Mouse (Mus musculus) forebrain, postnatal 0 days (tissue): ENCODE measurements at regions not wholly inside any gene's neighbourhood (a gene's known extent, or its start where the extent isn't known, plus 50 kb on each side); places are given as distances from the start of the nearest gene placed in this dataset.

Experiments
- ATAC-seq: fragments of 200-750 bp; cut with Nextera tagmentation; 2 replicates; pipeline ENCODE4 v1.8.0; 2017; ENCODE audit warnings: mild to moderate bottlenecking, moderate library complexity
- DNase-seq: peaks from one replicate; pipeline ENCODE4 v3.0.0-alpha.2; 2015
- H3K27ac ChIP-seq: fragments of 300-500 bp; sonication (generic); 2 replicates; pipeline ENCODE4 v1.5.1; 2014; ENCODE audit warnings: low read depth, mild to moderate bottlenecking, antibody characterized with exemption, low read length, moderate library complexity, mixed read lengths
- H3K27me3 ChIP-seq: fragments of 300-500 bp; sonication (generic); 2 replicates; pipeline ENCODE4 v1.6.1; 2014; ENCODE audit warnings: mild to moderate bottlenecking, low read length, mixed read lengths; ENCODE audit not compliant: insufficient read depth
- H3K36me3 ChIP-seq: fragments of 300-500 bp; sonication (generic); 2 replicates; pipeline ENCODE4 v1.6.1; 2014; ENCODE audit warnings: mild to moderate bottlenecking, moderate library complexity; ENCODE audit not compliant: insufficient read depth
- H3K4me1 ChIP-seq: fragments of 300-500 bp; sonication (generic); 2 replicates; pipeline ENCODE4 v1.6.1; 2014; ENCODE audit warnings: antibody characterized with exemption; ENCODE audit not compliant: insufficient read depth
- H3K4me2 ChIP-seq: fragments of 300-500 bp; sonication (generic); 2 replicates; pipeline ENCODE4 v1.6.1; 2014; ENCODE audit warnings: low read depth, mild to moderate bottlenecking, moderate library complexity
- H3K4me3 ChIP-seq: fragments of 300-500 bp; sonication (generic); 2 replicates; pipeline ENCODE4 v1.5.1; 2014; ENCODE audit warnings: low read depth, low read length, mixed read lengths
- H3K9ac ChIP-seq: fragments of 300-500 bp; sonication (generic); 2 replicates; pipeline ENCODE4 v1.6.1; 2014; ENCODE audit warnings: mild to moderate bottlenecking
- H3K9me3 ChIP-seq: fragments of 300-500 bp; sonication (generic); 2 replicates; pipeline ENCODE4 v1.6.1; 2016; ENCODE audit warnings: low read length
- CTCF ChIP-seq: sonication (generic); IDR thresholded peaks from 2 replicates; pipeline ENCODE4 v1.5.1; 2016; ENCODE audit warnings: antibody characterized with exemption, control low read depth, low read depth
- WGBS: fragments of 180-500 bp; shearing (Covaris S2); extraction: QIAGEN DNeasy Blood & Tissue Kit; methylation state at CpG from one replicate; pipeline ENCODE4 v1.1.7; 2014; 5-methylcytosine and 5-hydroxymethylcytosine counted together
- microRNA-seq, 2 experiments: library from miRNA; unstranded; fragments of <30 nt; microRNA quantifications; one replicate each; pipeline ENCODE4; 2016

DNA sequence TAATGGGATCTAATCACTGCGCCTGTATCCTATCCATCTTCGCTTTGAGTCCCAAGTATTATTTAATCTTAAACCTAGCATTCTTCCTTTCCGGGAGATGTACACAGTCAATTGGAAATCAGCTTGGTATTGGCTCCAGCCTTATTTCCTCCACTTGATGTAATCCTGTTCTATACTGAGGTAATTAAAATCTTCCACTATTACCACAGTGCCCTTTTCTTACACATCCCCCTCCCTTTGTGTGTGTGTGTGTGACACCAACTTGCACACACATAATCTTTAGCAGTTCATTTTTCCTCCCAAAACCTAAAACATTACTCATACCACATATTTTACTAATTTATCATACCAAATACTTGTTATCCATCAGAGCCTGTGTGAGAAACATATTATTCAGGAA is 90.3 kb upstream of the Cxxc4 start:
- peak; percentile 37; the same call in 1 of the 2 replicates for ATAC-seq
- Histone ChIP-seq H3K36me3 (no peaks in the 10 kb centered on the region), H3K9me3 (no peaks in the 10 kb centered on the region), H3K27ac (peak overlapping the region; percentile 50; the same call in 1 of the 2 replicates), H3K9ac (peak overlapping the region; percentile 1; the same call in 1 of the 2 replicates), H3K4me3 (no peak overlapping the region), H3K27me3 (no peaks in the 10 kb centered on the region), H3K4me1 (0 out of 2 replicates have a peak, but pooled peaks cover 7% of the 10 kb centered on the region), H3K4me2 (peak overlapping the region; percentile 15; the same call in 1 of the 2 replicates)
- WGBS, result 44% methylated on average over 3 of the region's 3 CpGs
- TF ChIP-seq CTCF, result no peak
- peak; percentile 30 for DNase-seq

DNA sequence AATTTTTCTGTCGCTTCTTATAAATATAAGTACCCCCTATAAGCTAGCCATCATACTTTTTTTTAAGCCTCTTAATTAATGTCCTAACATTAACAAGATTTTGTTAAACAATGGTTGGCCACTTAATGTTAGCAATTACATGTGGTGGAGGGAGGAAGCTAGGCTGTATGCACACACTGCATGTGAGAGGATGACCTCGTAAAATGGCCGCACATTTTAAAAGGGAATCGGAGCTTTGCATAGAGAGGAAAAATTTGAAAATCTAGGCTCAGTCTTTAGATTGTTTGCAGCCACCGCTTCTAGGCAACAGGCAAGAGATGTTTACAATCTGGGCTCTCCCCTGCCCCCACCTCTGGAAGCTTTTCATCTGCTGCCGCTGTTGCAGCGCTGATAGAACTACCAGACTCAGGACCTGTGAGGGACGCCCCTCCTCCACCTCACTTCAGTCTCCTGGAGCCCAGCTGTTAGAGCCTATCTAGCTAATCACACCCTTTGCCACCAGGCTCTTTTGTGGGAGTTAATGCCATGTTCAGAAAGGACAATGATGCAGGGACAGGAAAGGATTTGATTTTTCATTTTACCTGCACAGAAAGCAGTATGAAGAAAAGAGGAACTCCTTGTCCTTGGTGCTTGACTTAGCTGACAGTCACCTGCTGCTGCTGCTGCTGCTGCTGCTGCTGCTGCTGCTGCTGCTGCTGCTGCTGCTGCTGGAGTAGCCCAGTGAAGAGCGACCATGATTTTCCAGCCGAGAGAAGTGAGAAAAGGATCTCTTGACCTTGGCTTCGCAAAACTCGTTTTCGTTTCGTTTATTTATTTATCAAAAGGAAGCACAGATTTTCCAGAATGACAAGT is 89.7 kb upstream of the Cxxc4 start:
- Histone ChIP-seq H3K4me2 (peak overlapping the region; percentile 46), H3K9ac (peak overlapping the region; percentile 44), H3K4me3 (peak overlapping the region; percentile 20), H3K4me1 (0 out of 2 replicates have a peak, but pooled peaks cover 7% of the 10 kb centered on the region), H3K27ac (0 out of 2 replicates have a peak overlapping the region, but pooled peaks have one; percentile 17), H3K36me3 (no peaks in the 10 kb centered on the region), H3K9me3 (no peaks in the 10 kb centered on the region), H3K27me3 (no peaks in the 10 kb centered on the region)
- TF ChIP-seq CTCF, result no peak
- ATAC-seq, result peak; percentile 96
- 9% methylated on average over 14 of the region's 14 CpGs for WGBS
- DNase-seq, result peak; percentile 77

DNA sequence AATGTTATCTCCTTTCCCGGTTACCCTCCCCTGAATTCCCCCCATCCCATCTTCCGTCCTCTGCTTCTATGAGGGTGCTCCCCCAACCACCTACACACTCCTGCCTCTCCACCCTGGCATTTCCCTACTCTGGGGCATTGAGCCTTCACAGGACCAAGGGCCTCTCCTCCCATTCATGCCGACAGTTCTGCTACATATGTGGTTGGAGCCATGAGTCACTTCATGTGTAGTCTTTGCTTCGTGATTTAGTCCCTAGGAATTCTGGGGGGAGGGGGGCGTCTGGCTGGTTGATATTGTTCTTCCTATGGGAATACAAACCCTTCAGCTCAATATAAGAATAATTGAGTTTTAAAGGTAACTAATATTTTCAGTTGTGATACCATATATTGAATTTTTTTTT is 74.0 kb upstream of the Cxxc4 start:
- Histone ChIP-seq H3K27ac (no peak overlapping the region), H3K9ac (no peak overlapping the region), H3K4me1 (no peaks in the 10 kb centered on the region), H3K9me3 (no peaks in the 10 kb centered on the region), H3K27me3 (no peaks in the 10 kb centered on the region), H3K4me2 (no peak overlapping the region), H3K4me3 (no peak overlapping the region), H3K36me3 (no peaks in the 10 kb centered on the region)
- WGBS, result 84% methylated on average over 5 of the region's 5 CpGs
- no peak for DNase-seq
- ATAC-seq, result no peak
- no peak for TF ChIP-seq CTCF

DNA sequence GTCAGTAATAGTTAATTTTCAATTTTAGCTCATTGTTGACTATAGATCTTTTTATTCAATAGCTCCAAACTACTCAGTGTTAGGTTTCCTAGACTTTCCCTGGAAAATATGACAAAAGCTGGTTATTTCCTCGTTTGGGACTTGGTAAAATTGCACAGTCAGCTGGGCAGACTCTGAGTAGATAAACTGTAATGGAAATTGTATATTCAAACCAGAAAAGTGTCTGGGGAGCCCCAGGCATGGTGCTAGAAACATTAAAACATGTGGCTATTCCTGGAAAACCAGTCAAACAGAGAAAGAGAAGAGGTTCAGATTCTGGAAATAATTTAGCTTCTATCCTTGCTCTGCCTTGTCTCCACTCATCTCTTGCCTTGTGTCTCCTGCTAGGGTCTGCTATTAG is 66.4 kb upstream of the Cxxc4 start:
- H3K4me1 ChIP-seq, result no peaks in the 10 kb centered on the region
- WGBS, result 52% methylated on average over 1 of the region's 1 CpGs
- no peaks in the 10 kb centered on the region for H3K36me3 ChIP-seq
- no peak overlapping the region for H3K4me3 ChIP-seq
- H3K27me3 ChIP-seq, result no peaks in the 10 kb centered on the region
- no peak overlapping the region for H3K4me2 ChIP-seq
- no peaks in the 10 kb centered on the region for H3K9me3 ChIP-seq
- no peak overlapping the region for H3K27ac ChIP-seq
- ATAC-seq, result no peak
- H3K9ac ChIP-seq, result no peak overlapping the region
- no peak for TF ChIP-seq CTCF
- no peak for DNase-seq

DNA sequence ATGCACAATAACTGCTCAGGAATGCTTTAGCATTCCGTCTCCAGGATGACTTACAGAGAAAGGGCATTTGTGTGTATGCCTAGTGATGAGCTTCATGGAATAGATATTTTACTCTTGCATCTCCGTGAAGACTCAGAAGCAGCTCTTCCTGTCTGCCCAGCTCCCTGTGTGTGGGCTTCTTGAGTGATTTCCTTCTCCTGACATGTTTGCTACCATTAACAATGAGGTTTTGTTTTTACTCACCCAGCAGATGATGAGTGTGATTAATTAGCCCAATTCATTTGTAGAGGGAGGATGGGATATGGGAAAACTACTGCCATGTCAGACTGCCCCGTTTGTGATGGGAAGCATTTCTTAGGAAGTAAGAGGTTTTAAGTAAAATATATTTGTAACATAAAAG is 63.9 kb upstream of the Cxxc4 start:
- 31% methylated on average over 3 of the region's 3 CpGs for WGBS
- no peak overlapping the region for H3K4me2 ChIP-seq
- H3K9ac ChIP-seq, result no peak overlapping the region
- no peaks in the 10 kb centered on the region for H3K27me3 ChIP-seq
- no peak for TF ChIP-seq CTCF
- no peaks in the 10 kb centered on the region for H3K9me3 ChIP-seq
- H3K4me3 ChIP-seq, result no peak overlapping the region
- DNase-seq, result no peak
- no peaks in the 10 kb centered on the region for H3K4me1 ChIP-seq
- no peak for ATAC-seq
- no peak overlapping the region for H3K27ac ChIP-seq
- H3K36me3 ChIP-seq, result no peaks in the 10 kb centered on the region

DNA sequence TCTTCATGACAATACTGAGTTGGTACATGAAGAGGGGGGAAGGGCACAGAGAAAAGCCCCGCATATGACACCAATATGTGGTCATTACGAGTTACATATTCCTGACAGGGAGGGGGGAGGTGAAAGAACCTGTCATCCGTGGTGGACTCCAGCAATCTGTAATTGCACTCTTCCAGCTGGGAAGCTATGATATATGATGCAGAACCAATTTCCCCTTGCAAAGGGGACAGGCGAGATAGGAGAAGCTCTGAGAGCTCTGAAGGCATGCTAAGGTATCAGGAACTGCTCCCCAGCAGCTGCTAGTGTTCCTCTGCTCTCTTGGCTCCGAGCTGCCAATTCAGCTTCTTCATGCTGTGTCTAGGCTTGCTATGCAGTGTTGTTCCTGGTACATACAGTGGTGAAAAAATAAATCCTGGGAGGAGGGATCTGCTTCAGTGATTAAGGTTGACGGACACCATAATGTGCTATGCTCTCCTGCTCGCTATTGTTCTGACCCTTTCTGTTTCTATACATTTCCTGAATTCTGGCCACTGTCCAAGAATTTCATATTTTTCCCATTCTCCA is 57.7 kb upstream of the Cxxc4 start:
- 84% methylated on average over 7 of the region's 7 CpGs for WGBS
- DNase-seq (no peak), ATAC-seq (no peak)
- Histone ChIP-seq H3K27ac (no peak overlapping the region), H3K27me3 (no peaks in the 10 kb centered on the region), H3K4me1 (no peaks in the 10 kb centered on the region), H3K4me3 (no peak overlapping the region), H3K9ac (no peak overlapping the region), H3K9me3 (no peaks in the 10 kb centered on the region), H3K4me2 (no peak overlapping the region), H3K36me3 (no peaks in the 10 kb centered on the region)
- no peak for TF ChIP-seq CTCF

DNA sequence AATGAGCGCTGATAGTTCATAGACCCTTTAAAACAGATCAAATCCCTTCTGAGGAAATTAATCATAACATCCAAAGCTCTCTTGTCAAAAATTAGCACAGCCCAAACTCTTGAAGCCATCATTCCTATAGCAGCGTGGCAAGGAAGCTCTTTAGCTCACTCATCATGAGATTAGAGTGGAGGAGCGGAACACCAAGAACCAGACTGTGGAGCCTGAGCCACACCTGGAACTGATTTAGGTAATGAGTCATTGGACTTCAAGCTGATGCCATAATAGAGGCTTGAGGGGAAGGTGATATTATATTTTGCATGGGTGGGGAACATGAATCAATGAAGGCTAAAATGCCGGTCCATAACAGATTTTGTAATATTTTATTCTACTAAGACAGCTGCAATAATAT is 52.2 kb upstream of the Cxxc4 start:
- H3K27ac ChIP-seq, result no peak overlapping the region
- no peak overlapping the region for H3K9ac ChIP-seq
- H3K4me1 ChIP-seq, result no peaks in the 10 kb centered on the region
- H3K4me3 ChIP-seq, result no peak overlapping the region
- TF ChIP-seq CTCF, result no peak
- DNase-seq (no peak), ATAC-seq (no peak)
- no peaks in the 10 kb centered on the region for H3K27me3 ChIP-seq
- no peaks in the 10 kb centered on the region for H3K36me3 ChIP-seq
- H3K9me3 ChIP-seq, result no peaks in the 10 kb centered on the region
- 92% methylated on average over 4 of the region's 4 CpGs for WGBS
- H3K4me2 ChIP-seq, result no peak overlapping the region

Small RNA genes lying in the stretch of these regions (microRNA-seq; reads per million reads assigned to microRNA genes)
- 0 reads per million in 2 experiments for gene Gm44361
